Mouse (Mus musculus) cerebellum, postnatal 36 days (tissue): ENCODE data around the gene Rbfox3.

Experiments used
- DNase-seq, 2 experiments: peaks; one replicate each; pipeline ENCODE4 v3.0.0; 2021 to 2022; ENCODE audit warnings: mixed read lengths in 2 of 2

Rbfox3 gene

DNA sequence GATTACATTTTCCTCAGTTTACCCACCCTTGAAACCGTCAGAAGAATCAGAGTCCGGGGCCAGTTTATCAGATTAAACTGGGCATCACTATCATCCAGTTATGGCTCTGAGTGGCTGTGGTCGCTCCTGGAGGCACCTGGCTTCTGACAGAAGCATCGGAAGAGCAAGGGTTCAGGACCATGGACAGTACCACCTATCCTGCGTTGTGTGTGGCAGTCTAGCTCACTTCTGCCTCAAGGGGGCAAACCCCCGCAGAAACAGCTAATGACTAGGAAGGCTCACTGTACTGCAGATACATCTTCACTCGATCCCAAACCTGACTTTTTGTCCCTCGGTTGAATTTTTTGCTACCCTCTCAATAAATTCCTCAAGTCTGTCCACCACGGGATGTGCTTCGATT lies 252.1 kb downstream of the Rbfox3 start:
- no peak for DNase-seq

DNA sequence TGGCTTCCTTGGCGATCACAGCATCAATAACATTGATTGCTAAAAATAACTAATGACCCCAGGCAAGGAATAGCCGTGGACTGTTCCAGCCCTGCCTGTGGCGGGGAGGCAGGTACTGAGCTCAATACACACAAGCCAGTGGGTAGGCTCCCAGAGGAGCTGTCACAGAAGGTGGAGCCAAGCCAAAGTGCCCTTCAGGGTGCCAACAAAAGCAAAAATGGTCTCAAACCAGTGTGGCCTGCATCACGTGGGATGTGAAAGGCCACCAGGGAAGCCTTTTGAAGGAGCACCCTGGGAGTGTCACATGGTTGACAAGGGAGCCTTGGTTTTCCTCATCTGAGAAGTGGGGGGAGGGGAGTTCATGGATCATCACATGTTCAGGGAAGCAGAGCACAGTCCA lies 255.6 kb downstream of the Rbfox3 start:
- DNase-seq: peak; percentile 50 to 54

DNA sequence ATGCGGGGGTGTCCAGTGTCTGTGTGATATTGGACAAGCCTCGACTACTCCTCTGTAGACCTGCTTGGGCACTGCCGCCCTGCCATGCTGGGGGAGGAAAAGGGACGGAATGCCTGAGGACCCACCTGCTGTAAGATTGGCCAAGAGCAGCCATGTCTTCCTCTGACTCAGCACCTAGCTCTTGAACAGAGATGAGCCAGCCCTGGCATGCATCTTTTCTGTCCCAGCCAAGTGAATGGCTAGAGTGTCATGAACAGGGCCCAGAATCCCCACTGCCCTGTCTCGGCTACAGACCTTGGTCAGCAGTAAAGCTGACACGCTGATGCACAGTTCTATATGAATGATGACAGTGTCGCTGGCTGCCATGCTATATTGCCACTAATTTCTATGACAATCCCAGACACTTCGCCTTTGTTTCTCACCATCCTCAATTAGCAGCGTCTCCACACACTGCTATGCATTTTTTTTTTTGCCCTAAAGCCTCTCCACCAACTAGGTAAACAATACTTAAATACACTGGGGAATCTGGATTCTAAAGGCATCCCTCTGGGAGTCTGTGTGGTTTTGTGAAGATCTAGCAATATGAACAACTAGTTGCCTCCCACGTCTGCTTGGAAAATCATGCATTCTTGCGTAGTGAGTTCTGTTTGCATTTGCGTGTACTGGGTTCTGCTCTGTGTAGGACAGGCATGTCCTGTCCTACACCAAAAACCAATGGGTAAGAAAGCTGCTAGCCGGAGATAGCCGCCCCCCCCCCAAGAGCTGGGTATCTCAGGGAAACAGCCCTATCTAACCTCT lies 257.7 kb downstream of the Rbfox3 start:
- DNase-seq: peak in 1 of 2 experiments; percentile 48

DNA sequence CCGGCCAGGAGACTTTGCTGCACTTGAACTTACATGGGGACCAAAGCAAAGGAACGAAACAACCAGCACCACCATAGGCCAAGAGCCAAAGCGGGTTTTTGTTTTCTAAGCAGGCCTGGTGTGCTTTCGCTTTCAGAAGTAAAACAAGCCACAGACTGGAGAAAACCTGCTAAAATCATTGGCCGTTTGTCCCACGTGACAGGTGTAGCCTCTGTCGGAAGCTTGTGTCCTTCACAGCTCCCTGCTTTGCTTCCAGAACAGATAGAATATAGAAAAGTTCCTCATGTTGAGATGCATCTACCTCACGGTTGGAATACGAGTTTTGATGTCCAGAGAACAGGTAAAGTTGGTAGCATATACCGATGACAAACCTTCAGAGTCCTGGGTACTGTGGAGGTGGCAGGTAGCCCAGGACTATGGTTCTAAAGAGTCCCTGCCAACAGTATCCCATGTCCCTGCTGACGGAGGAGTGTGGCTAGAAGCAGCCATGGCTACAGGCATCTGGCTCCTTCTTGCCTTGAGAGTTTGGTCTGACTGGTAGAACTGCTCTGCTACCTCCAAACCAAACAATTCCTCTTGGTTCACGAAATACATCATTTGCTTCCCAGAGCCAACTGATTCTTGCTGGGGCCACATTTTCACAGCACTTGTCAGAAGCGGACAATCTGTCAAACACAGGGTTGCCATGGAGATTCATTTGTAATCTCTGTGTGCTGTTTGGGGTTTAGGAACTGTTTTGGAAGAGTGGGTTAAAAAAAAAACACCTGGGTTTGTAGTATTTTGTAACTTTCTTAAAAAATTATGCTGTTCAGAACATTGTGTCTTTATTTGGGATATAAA lies 258.8 kb downstream of the Rbfox3 start:
- DNase-seq: no peak

DNA sequence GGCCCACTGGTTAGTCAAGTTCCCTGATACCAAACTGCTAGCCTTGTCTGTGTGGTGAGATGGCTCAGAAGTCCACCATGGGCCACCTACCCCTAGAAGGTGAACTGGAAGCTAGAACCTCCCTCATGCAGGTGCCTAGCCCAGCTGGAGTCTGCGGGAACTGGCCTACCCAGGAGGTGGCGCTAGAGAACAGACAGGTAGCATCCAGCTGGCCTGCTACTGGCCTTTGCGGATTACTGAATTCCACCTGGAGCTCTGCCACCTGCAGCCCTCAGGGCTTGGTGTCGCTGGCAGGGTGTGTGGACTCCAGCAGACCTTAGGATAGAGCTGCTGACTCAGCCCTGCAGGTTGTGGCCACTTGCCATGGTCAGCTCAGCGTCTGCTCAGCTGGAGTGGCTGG lies 263.0 kb downstream of the Rbfox3 start:
- peak; percentile 83 to 86 for DNase-seq

DNA sequence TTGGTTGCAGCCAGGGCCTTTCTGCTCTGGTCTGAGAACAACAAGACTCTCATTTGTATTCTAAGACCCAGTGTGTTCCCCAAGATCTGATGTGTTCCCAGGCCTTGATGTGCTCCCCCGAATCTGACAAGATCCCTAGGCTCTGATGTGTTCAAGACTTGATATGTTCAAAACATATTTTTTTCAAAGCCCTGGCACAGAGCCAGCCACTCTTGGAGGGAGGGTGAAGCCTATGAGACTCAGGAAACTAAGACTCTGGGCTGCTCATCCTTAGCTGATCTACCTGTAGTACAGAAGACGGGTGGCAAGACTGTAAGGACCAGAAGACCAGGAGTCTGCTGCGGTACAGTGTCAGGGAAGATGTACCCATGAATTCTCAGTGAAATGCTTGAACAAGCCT lies 264.5 kb downstream of the Rbfox3 start:
- DNase-seq: no peak

DNA sequence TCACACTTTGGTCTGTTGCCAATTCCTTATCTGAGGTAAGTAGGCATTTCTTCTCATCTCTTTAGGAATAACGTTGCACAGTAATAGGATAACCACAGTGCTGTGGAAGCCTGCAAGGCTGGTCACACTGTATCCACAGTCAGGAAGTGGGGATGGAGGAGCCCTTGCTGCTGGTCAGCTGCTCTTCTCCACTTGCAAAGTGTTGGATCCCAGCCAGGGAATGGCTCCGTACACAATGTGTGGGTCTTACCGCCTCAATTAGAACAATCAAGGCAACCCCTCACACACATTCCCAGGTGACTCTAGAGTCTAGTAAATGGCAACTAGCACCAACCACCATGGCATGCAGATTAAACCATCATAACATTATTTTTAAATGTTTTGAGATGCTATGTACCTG lies 266.2 kb downstream of the Rbfox3 start:
- no peak for DNase-seq

DNA sequence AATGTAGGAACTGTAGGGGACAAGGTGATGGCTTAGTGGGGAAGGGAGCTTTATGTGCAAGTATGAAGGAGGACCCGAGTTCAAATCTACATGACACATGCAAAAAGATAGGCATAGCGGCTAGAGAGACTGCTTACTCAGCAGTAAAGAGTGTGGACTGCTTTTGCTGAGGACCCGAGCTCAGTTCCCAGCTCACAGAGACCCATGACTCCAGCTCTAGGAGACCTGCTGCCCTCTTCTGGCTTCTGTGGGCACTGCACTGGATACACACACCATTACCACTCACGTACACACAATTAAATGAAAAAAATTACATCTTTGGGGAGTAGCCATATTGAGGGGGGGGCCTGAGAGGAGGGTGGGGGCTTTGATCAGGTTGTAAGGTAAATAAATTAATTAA lies 270.7 kb downstream of the Rbfox3 start:
- no peak for DNase-seq

DNA sequence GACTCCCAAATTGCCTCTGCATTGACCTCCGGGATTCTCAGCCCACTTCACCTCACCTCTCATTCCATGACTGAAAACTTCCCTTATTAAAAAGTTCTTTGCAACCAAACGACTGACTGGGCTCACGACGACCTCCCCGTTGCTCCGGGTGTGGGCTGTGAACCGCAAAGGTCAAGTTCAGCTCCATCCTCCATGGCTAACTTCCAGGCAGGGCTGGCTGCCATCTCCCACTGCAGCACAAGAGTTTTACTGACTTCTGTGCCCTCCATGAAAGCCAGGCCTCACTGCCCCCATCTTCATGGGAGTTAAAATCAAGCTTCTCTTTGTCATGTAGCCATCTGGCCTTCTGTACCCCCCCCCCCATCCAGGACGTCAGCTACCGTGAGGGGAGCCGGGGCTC lies 273.7 kb downstream of the Rbfox3 start:
- DNase-seq: no peak

DNA sequence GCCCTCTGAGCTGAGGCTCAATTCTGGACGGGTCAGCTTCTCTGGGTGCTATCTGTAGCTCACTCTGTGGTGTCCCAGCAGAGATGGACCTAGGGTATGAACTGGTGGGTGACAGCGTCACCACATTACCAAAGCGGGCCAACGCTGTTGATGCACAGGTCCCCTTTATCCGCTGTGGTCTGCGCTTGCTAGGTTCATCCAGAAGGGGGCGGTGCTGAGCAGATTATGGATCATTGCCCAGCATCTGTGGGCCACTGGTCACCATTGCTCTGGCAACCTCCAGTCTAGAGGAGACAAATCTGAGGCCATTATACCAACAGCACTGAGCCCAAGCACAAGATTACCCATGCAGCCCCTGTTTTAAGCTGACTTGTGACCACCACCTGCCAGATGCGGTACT lies 276.8 kb downstream of the Rbfox3 start:
- DNase-seq: peak in 1 of 2 experiments; percentile 47

DNA sequence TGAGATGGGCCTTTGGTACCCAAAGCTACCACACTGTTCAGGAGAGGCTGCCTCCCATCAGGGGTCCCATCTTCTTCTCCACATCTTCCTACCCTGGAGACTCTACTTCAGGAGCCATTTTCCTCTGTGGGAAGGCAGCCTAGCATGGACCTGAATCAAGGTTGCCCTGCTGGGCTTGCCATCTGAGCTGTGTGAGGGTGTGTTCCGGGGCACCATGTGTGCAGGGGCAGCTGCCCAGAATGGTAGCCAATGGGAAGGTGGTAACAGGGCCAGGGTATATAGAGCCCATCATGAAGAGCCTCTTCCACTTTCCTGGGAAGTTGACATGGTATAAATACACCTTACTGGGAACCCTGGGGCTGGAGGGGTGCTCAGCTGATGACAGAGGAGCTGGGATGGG lies 281.7 kb downstream of the Rbfox3 start:
- DNase-seq: peak; percentile 54 to 66

DNA sequence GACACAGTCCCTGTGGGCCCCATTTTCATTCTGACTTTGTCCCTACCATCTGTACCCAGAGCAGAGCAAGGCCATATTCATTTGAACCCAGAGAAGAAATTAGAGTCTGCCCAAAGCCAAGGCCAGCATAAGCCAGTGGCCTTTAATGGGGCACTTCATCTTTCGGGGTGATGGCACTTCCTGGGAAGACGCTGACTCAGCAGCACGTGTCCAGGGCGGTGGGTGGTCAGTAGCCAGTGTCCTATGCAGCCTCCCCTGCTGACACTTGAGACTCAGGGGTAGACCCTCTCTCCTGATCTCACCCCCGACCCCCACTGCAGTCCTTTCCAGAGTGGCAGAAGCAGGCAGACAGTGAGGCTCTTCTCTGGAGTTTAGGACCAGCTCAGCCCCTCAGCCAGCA lies 283.9 kb downstream of the Rbfox3 start:
- no peak for DNase-seq

DNA sequence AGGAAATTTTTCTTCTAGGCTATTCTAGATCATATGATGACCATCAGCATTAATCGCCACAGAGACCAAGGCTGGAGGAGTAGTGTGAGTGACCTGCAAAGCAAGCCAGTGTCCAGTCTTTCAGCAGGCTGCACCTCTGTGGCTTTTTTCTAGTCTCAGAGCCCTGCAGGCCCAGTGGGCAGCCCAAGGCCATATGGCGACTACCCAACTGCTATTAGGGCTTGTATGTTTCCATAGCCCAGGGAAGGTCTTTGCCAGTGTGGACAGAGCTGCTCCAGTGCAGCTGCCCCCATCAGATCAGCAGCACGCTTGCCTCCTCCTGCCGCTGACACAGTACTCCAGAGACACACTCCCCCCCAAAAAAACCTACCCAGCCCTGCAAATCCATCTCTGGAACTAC lies 290.5 kb downstream of the Rbfox3 start:
- DNase-seq: peak; percentile 49 to 52

DNA sequence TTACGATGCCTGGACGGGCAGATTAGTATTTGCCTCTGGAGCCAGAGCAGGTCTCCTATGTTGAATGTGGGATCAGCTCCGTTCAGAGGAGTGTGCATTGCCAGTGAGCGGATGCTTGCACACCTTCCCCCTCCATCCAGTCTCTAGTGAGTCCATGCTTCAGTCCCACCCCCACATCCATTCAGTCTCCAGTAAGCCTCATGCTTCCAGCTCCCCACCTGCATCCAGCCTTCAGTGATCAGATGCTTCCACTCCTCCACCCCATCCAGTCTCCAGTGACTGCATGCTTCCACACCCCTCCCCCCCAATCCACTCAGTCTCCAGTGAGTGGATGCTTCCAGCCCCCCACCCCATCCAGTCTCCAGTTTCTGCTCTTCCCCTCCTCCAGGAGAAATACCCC lies 297.3 kb downstream of the Rbfox3 start:
- no peak for DNase-seq

DNA sequence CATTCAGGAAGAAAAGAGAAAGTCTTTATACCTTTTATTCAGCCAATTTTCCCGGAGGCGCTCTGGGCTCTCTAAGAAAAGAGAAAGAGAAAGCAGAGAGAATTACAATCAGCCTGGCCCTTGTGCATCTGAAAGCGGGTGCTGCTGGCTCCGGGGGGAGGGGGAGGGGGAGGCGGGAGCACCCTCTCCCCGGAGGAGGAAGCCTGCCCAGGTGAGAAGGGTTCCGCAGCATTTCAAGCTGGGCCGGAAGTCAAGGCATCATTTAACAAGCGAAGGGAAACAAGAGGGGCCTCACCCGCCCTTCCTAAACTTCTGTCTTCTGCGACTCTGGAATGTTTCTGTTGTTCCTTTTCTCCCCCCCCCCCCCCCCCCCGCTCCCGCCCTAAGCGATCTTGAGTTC lies 301.3 kb downstream of the Rbfox3 start:
- DNase-seq: no peak

DNA sequence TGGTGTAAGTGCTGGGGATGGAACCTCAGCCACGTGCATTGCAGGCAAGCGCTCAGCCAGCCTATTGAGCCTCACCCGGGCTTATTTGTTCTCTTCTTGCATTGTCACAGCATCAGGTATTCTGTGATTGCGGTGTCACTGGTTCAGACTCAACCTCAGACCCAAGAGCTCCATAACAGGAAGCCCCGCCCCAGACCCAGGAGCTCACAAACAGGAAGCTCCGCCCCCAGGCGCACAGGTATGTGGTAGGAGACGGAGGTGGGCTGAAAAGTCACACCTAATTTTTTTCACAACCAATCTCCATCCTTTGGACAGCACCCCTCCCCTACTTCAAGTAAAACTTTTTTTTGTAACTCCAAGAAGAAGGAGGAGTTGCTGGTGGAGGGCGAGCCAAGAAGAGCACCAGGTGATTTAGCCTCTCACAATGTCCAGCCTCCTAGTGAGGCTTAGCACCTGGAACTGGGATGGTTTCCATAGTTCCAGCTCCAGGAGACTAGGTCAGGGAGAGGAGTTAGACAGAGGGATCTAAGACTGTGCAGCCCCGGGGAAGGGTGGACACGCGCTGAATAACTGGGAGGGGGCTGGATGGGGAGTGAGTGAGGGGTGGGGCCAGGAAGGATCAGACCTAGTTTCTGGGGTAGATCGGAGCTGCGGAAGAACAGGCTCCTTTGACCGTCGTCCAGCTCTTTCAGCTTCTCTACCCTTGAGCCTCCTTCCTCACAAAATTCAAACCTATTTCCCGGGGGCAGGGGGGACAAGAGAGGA lies 302.0 kb downstream of the Rbfox3 start:
- no peak for DNase-seq

DNA sequence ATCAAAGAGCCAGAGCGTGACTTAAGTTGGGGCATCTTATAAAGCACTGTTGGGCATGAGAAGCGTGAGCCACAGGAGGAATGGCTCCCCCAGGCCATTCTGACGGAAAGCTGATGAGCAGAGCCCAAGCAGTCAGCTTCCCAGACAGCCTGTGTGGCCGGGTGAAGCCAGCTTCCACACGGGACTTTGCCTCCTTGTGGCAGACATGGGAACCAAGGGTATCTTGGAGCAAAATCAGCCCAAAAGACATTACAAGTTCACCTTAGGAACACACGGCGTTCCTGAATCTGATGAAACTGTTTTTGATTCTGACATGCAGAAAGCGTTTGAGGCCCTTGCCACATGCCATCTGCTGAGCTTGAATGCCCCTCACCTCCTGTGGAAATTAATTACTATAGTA lies 303.5 kb downstream of the Rbfox3 start:
- no peak for DNase-seq

DNA sequence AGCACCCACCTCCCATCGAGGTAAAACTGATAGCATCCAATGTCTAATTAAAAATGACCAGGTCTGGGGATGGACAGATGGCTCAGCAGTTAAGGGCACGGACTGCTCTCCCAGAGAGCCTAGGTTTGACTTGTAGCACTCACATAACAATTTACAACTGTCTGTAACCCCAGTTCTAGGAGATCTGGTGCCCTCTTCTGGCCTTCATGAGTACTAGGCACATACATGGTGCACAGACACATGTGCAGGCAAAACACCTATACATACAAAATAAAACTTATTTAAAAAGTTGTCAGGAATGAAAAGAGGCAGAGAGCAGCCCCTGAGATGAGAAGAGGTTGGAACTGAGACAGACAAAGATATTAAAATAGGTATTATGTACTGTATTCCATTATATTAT lies 305.8 kb downstream of the Rbfox3 start:
- no peak for DNase-seq

DNA sequence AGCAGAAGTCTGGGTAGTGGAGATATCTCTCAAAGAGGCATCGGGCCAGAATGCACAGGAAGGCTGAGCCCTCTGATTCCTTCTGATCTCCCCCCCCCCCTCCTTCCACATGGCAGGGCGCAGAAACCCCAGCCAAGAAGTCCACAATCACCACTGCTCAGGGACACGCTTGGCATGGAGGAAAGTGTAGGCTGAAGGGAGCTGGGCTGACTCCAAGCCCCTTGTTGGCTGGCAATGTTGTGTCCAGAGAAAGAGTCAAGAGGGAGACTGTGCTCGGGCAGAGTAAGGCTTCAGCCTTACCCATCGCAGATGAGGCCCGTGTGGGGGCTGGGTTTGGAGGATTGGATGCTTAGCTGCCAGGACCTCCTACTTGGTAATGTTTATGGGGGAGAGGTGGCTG lies 307.2 kb downstream of the Rbfox3 start:
- peak; percentile 57 to 63 for DNase-seq

DNA sequence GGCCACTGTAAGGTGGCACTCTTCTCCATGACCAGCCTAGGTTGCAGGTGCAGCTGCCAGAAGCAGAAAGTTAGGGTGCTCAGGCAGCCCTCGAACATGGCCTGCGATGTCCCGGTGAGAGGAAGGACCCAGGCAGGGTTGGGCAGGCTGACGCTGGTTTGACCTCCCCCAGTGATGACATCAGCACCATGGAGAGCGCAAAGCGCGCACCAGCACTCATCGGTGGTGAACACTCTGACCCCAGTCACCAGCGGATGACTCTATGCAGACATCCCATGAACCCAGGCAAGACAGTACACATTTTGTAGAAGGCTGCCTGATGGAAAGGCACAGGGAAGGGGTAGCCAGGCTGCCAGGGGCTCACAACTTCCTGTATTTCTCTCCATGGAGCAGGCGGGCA lies 308.3 kb downstream of the Rbfox3 start:
- DNase-seq: no peak

DNA sequence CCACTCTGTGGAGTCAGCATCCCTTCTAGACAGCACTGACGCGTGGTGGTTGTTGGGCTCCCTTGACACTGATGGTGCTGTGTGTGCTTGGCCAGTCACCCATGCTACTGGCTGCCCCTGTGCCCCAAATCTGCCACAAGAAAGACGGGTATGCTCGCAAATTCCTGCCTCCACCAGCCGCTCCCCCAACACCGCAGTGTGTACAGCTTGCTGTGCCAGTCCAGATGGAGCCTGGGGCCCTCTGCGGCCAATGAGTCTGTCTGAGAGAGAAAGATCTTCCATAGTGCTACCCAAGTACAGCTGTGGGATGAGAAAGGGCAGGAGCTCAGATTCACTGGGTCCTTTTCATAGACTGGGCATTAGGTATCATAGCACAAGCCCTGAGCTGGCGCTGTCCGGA lies 309.9 kb downstream of the Rbfox3 start:
- no peak for DNase-seq

DNA sequence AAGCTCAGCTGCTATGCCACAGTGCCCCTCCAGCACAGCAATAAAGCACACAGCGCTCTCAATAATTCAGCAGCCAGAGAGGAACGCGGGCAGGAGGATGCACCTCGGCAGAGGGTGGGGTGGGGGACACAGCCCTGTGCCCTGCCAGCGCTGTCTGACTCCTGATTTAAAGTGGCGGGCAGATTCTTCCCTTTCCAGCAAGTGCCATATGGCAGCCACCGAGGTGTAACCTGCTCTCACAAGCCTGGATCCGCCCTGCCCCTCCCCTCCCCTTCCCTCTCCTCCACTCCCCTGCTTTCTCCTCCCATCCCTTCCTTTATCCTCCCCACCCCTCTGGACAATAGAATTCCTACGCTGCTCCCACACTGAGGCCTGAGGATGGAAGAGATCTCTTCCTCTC lies 311.2 kb downstream of the Rbfox3 start:
- peak; percentile 66 to 77 for DNase-seq

DNA sequence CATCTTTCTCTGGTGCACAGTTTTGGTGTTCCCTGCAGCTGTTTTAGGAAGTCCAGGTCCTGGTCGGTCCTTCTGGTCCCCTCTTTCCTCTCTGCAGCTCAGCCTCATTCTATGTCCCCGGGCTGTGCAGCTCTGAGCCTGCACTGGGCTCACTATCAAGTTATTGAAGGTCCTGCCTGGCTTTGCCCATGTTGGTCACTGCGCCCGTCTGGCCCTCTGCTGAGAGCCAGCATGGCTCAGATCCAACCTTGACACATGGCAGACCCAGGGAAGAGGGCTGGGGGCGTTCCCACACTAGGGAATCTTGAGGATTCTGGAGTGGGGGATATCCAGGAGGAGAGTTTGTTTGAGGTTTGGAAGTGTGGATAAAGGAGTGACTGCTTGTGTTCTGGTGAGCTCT lies 312.7 kb downstream of the Rbfox3 start:
- DNase-seq: peak; percentile 67 to 72

DNA sequence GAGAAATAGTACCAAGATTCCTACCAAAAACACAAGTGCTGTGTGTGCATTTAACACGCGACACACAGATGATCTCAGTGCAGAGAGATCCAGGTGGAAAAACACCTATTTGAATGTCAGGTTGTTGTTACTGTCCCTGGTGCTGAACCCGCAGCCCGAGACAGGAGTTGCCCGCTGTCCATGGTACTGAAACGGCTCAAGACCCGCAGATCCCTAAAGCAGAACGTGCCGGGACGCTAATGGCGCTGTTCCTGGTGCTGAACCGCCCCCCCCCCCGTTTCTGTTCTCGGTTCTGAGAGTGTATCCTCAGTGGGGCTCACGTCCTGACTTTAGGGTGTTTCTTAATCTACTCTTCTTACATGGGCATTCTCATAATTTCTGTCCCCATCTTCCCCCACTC lies 326.6 kb downstream of the Rbfox3 start:
- DNase-seq: no peak
